ENCODE assay signal across 21 mouse cellular contexts in genomic region chrX:96113106-96113634, GRCm38 (mm10). TPM values are rescaled to one million over a fixed set of nuclear protein-coding genes. Genes with fewer than 3 reads are reported as not detected.
DNase-seq lines count a peak whose midpoint lies in the region; ATAC-seq and TF ChIP-seq lines count a peak whose summit lies in the region.
"Had no signal": no experiment of that assay in that cellular context is flagged by ENCODE, and none has a peak within 500 bp of the region (broad histone marks: within the 10 kb centered on the region; RNA-seq: fewer than 3 reads in every experiment).

No protein-coding gene starts in this region.

- no peak for TF ChIP-seq CTCF in brain, embryonic 14.5 days (IDR thresholded peaks at IDR 0.05; ENCODE audit: borderline replicate concordance, extremely low read depth, insufficient read depth, insufficient read length)

- H3K36me3 ChIP-seq in forebrain, embryonic 16.5 days (ENCODE audit: control insufficient read depth, insufficient read depth): no peaks in the 10 kb centered on the region
- no peaks in the 10 kb centered on the region for H3K36me3 ChIP-seq in forebrain, embryonic 11.5 days (ENCODE audit: control insufficient read depth, insufficient read depth, low read length)
- H3K36me3 ChIP-seq: embryonic facial prominence, embryonic 13.5 days; heart, embryonic 15.5 days; intestine, embryonic 15.5 days had no signal

- no peaks in the 10 kb centered on the region for H3K27me3 ChIP-seq in forebrain, embryonic 16.5 days (replicated peaks; ENCODE audit: control insufficient read depth, insufficient read depth, low read length)
- no peaks in the 10 kb centered on the region for H3K27me3 ChIP-seq in forebrain, embryonic 11.5 days (ENCODE audit: control insufficient read depth, insufficient read depth, low read length)
- H3K27me3 ChIP-seq: CH12.LX; embryonic facial prominence, embryonic 13.5 days; heart, embryonic 15.5 days; intestine, embryonic 15.5 days had no signal

- no peak overlapping the region for H3K4me3 ChIP-seq in forebrain, embryonic 16.5 days (replicated peaks; ENCODE audit: low read length)
- H3K4me3 ChIP-seq in forebrain, embryonic 11.5 days (ENCODE audit: low read depth, low read length): no peak overlapping the region
- H3K4me3 ChIP-seq: embryonic facial prominence, embryonic 13.5 days; heart, adult 2 months; heart, embryonic 15.5 days; hindbrain, embryonic 10.5 days; intestine, embryonic 15.5 days had no signal

- no peak for DNase-seq in forebrain, embryonic 11.5 days (ENCODE audit: low spot score)
- DNase-seq in lung, postnatal 25 days (ENCODE audit: low spot score): peak; percentile 36
- no peak for DNase-seq in lung, postnatal 14 days
- peak; percentile 8 for DNase-seq in brain, embryonic 14.5 days (ENCODE audit: low read depth)
- no peak for DNase-seq in heart, postnatal 25 days (ENCODE audit: low spot score)
- DNase-seq: adrenal gland, adult 8-10 months; adrenal gland, postnatal 36 days; cerebellum, adult 11-12 months; cerebellum, adult 9-10 months; cerebellum, postnatal 25 days; gastrocnemius, postnatal 14 days; heart, adult 2 months; heart, postnatal 14 days had no signal

- no peak for TF ChIP-seq POLR2A in brain, embryonic 14.5 days (IDR thresholded peaks at IDR 0.05; ENCODE audit: borderline replicate concordance, extremely low read depth, insufficient read depth, insufficient read length, poor library complexity, severe bottlenecking)

- no peak overlapping the region for H3K9ac ChIP-seq in forebrain, embryonic 16.5 days (replicated peaks; ENCODE audit: low read depth, low read length)
- no peak overlapping the region for H3K9ac ChIP-seq in forebrain, embryonic 11.5 days (ENCODE audit: low read length)
- H3K9ac ChIP-seq: embryonic facial prominence, embryonic 13.5 days; heart, embryonic 15.5 days; hindbrain, embryonic 14.5 days; intestine, embryonic 15.5 days had no signal

- no peak overlapping the region for H3K4me2 ChIP-seq in forebrain, embryonic 16.5 days (ENCODE audit: low read length)
- no peak overlapping the region for H3K4me2 ChIP-seq in forebrain, embryonic 11.5 days (ENCODE audit: low read depth, low read length, severe bottlenecking)
- H3K4me2 ChIP-seq: embryonic facial prominence, embryonic 13.5 days; heart, embryonic 11.5 days; heart, embryonic 15.5 days; hindbrain, embryonic 14.5 days; intestine, embryonic 15.5 days had no signal

- no peaks in the 10 kb centered on the region for H3K4me1 ChIP-seq in forebrain, embryonic 16.5 days (replicated peaks; ENCODE audit: control insufficient read depth, insufficient read depth, low read length)
- no peaks in the 10 kb centered on the region for H3K4me1 ChIP-seq in forebrain, embryonic 11.5 days (replicated peaks; ENCODE audit: control insufficient read depth, insufficient read depth, low read length)
- H3K4me1 ChIP-seq: embryonic facial prominence, embryonic 13.5 days; heart, embryonic 15.5 days; hindbrain, embryonic 10.5 days; intestine, embryonic 15.5 days had no signal

- H3K27ac ChIP-seq in forebrain, embryonic 16.5 days (ENCODE audit: low read length): no peak overlapping the region
- no peak overlapping the region for H3K27ac ChIP-seq in forebrain, embryonic 11.5 days (ENCODE audit: low read depth, low read length)
- H3K27ac ChIP-seq: embryonic facial prominence, embryonic 13.5 days; heart, adult 2 months; heart, embryonic 15.5 days; hindbrain, embryonic 10.5 days; hindbrain, embryonic 14.5 days; intestine, embryonic 15.5 days had no signal

- intact Hi-C loops in heart, postnatal 25 days (cut with DNase I): no loop called here

- H3K9me3 ChIP-seq in forebrain, embryonic 16.5 days (ENCODE audit: control insufficient read depth, low read length): no peaks in the 10 kb centered on the region
- H3K9me3 ChIP-seq in forebrain, embryonic 11.5 days (ENCODE audit: control insufficient read depth, low read length): no peaks in the 10 kb centered on the region
- H3K9me3 ChIP-seq: embryonic facial prominence, embryonic 13.5 days; heart, embryonic 15.5 days; hindbrain, embryonic 10.5 days; intestine, embryonic 15.5 days had no signal

- ATAC-seq in forebrain, embryonic 16.5 days: peak; percentile 62
- ATAC-seq in forebrain, embryonic 11.5 days (replicated peaks; ENCODE audit: low FRiP score): no peak
- ATAC-seq: intestine, embryonic 15.5 days had no signal

RNA-seq across cellular contexts. Expression of gene Msn, which starts 17.3 kb away (rescaled TPM):
- polyA plus RNA-seq in forebrain, embryonic 16.5 days (2015; fragmentation: Nextera tagmentation; extraction: Ambion mirVana): 37.9 and 47.5 TPM in 2 replicates
- polyA plus RNA-seq in forebrain, embryonic 11.5 days (2014; fragmentation: Nextera tagmentation; extraction: Ambion mirVana): 106 and 107 TPM in 2 replicates
- polyA plus RNA-seq in brain, embryonic 14.5 days (2012; rRNA removed): 37.3 and 43.5 TPM in 2 replicates
- total RNA-seq in heart, postnatal 25 days (2021): 100 to 1,000 TPM; 124 to 133 TPM

Comparison
In these comparisons a context has a peak if more than half of its experiments do, and no peak if none do; other contexts are left out.
1. DNase-seq: peak in lung, postnatal 25 days (single experiment) and brain, embryonic 14.5 days (single experiment); none in forebrain, embryonic 11.5 days (single experiment), lung, postnatal 14 days (single experiment) and heart, postnatal 25 days (single experiment).